Mouse (Mus musculus): ENCODE data around the gene Fam89b.

GRCm38 (mm10) chr19:5686437-5686836 lies 43.0 kb downstream of the Fam89b start:
- TF ChIP-seq CTCF (IDR thresholded peaks at IDR 0.05; ENCODE audit: low read depth, low read length), result no peak
- no peak for TF ChIP-seq POLR2A (IDR thresholded peaks at IDR 0.05; ENCODE audit: extremely low read depth, insufficient read depth, low read length)

Measured in liver, adult 2 months (tissue).